8 mouse cellular contexts compared by ENCODE assay signal in genomic region chr9:22155614-22156013, GRCm38 (mm10). TPM values are rescaled to one million over a fixed set of nuclear protein-coding genes. Genes with fewer than 3 reads are reported as not detected.
DNase-seq lines count a peak whose midpoint lies in the region; ATAC-seq and TF ChIP-seq lines count a peak whose summit lies in the region.

No protein-coding gene starts in this region.

- H3K9ac ChIP-seq in lung, postnatal 0 days (replicated peaks; ENCODE audit: low read depth): no peak overlapping the region

- TF ChIP-seq CTCF in lung, postnatal 0 days (IDR thresholded peaks at IDR 0.05): peak; percentile 84

- H3K27me3 ChIP-seq in hindbrain, embryonic 10.5 days (ENCODE audit: insufficient read depth, poor library complexity, severe bottlenecking): peaks cover 12% of the 10 kb centered on the region
- H3K27me3 ChIP-seq in lung, postnatal 0 days (replicated peaks; ENCODE audit: insufficient read depth, low read length): no peaks in the 10 kb centered on the region

- no peak; the same call in 1 of the 2 replicates for TF ChIP-seq EP300 in lung, postnatal 0 days (IDR thresholded peaks at IDR 0.05)

- H3K4me3 ChIP-seq in hindbrain, embryonic 10.5 days: peak overlapping the region; percentile 27; the same call in 1 of the 2 replicates
- no peak overlapping the region for H3K4me3 ChIP-seq in lung, postnatal 0 days (ENCODE audit: low read depth, low read length)

- H3K27ac ChIP-seq in hindbrain, embryonic 10.5 days: no peak overlapping the region
- H3K27ac ChIP-seq in lung, postnatal 0 days (ENCODE audit: low read length): no peak overlapping the region

- 31% methylated on average over 10 of the region's 10 CpGs for WGBS in hindbrain, embryonic 10.5 days
- 14% methylated on average over 10 of the region's 10 CpGs for WGBS in lung, postnatal 0 days

- no peaks in the 10 kb centered on the region for H3K9me3 ChIP-seq in hindbrain, embryonic 10.5 days
- 0 out of 2 replicates have a peak, but pooled peaks cover 3% of the 10 kb centered on the region for H3K9me3 ChIP-seq in lung, postnatal 0 days (ENCODE audit: low read length)

- peak; percentile 58 for ATAC-seq in erythroid progenitor cell, adult 5-6 weeks (replicated peaks; ENCODE audit: low FRiP score, poor library complexity, severe bottlenecking)
- ATAC-seq in lung, postnatal 0 days: peak; percentile 20

- H3K4me1 ChIP-seq in hindbrain, embryonic 10.5 days (replicated peaks): peaks cover 21% of the 10 kb centered on the region
- peaks cover 5% of the 10 kb centered on the region; the same call in 1 of the 2 replicates for H3K4me1 ChIP-seq in lung, postnatal 0 days (ENCODE audit: insufficient read depth, low read depth, low read length)

- peaks cover 12% of the 10 kb centered on the region for H3K36me3 ChIP-seq in hindbrain, embryonic 10.5 days
- no peaks in the 10 kb centered on the region for H3K36me3 ChIP-seq in lung, postnatal 0 days (ENCODE audit: insufficient read depth, low read length)

- peak; percentile 87 for DNase-seq in ES-CJ7 (ENCODE audit: low read depth, low spot score)
- peak; percentile 88 for DNase-seq in brain, adult 2 months (ENCODE audit: low read depth, low spot score)
- peak; percentile 53 for DNase-seq in hindbrain, embryonic 10.5 days (ENCODE audit: low spot score)
- peak; percentile 65 for DNase-seq in layer of hippocampus, adult 9-10 months (ENCODE audit: low spot score)
- DNase-seq in lung, postnatal 0 days (ENCODE audit: low spot score): peak; percentile 81
- DNase-seq in retina, postnatal 1 day: peak; percentile 80
- peak; percentile 67 to 69 for DNase-seq in thymus, postnatal 36 days

- peak overlapping the region; percentile 25; the same call in 1 of the 2 replicates for H3K4me2 ChIP-seq in lung, postnatal 0 days (replicated peaks; ENCODE audit: low read depth, low read length)

RNA-seq across cellular contexts. Expression of gene Pigyl, which starts 1.0 kb away (rescaled TPM):
- total RNA-seq in erythroid progenitor cell, adult 5-6 weeks (2015; ENCODE audit: low replicate concordance): 2.9 and 29.9 TPM in 2 replicates
- total RNA-seq in erythroid progenitor cell, adult 5-6 weeks (2017; ENCODE audit: low replicate concordance): 6.8 and 29.6 TPM in 2 replicates
- polyA plus RNA-seq in hindbrain, embryonic 10.5 days (2016; fragmentation: Nextera tagmentation; extraction: Ambion mirVana): 55.6 and 68.3 TPM in 2 replicates
- polyA plus RNA-seq in lung, postnatal 0 days (2015; fragmentation: Nextera tagmentation; extraction: Ambion mirVana): 100 and 112 TPM in 2 replicates

RNA-seq across cellular contexts. Expression of gene Acp5, which starts 20.1 kb away (rescaled TPM):
- total RNA-seq in erythroid progenitor cell, adult 5-6 weeks (2015; ENCODE audit: low replicate concordance): 98.5 and 142 TPM in 2 replicates
- total RNA-seq in erythroid progenitor cell, adult 5-6 weeks (2017; ENCODE audit: low replicate concordance): 95.8 and 125 TPM in 2 replicates
- polyA plus RNA-seq in hindbrain, embryonic 10.5 days (2016; fragmentation: Nextera tagmentation; extraction: Ambion mirVana): 20.9 and 23.7 TPM in 2 replicates
- 8.9 and 9.1 TPM in 2 replicates for polyA plus RNA-seq in lung, postnatal 0 days (2015; fragmentation: Nextera tagmentation; extraction: Ambion mirVana)

RNA-seq across cellular contexts. Expression of gene Zfp872, which starts 32.3 kb away (rescaled TPM):
- not detected in 2 replicates for total RNA-seq in erythroid progenitor cell, adult 5-6 weeks (2015; ENCODE audit: low replicate concordance)
- total RNA-seq in erythroid progenitor cell, adult 5-6 weeks (2017; ENCODE audit: low replicate concordance): not detected in 2 replicates
- polyA plus RNA-seq in hindbrain, embryonic 10.5 days (2016; fragmentation: Nextera tagmentation; extraction: Ambion mirVana): 0.11 TPM in 1 of 2 replicates, not detected in the other
- 0.49 and 1.0 TPM in 2 replicates for polyA plus RNA-seq in lung, postnatal 0 days (2015; fragmentation: Nextera tagmentation; extraction: Ambion mirVana)

RNA-seq across cellular contexts. Expression of gene Elof1, which starts 38.6 kb away (rescaled TPM):
- 70.8 and 101 TPM in 2 replicates for total RNA-seq in erythroid progenitor cell, adult 5-6 weeks (2015; ENCODE audit: low replicate concordance)
- 21.3 and 26.2 TPM in 2 replicates for total RNA-seq in erythroid progenitor cell, adult 5-6 weeks (2017; ENCODE audit: low replicate concordance)
- 250 and 261 TPM in 2 replicates for polyA plus RNA-seq in hindbrain, embryonic 10.5 days (2016; fragmentation: Nextera tagmentation; extraction: Ambion mirVana)
- 188 and 191 TPM in 2 replicates for polyA plus RNA-seq in lung, postnatal 0 days (2015; fragmentation: Nextera tagmentation; extraction: Ambion mirVana)

RNA-seq across cellular contexts. Expression of gene Cnn1, which starts 56.6 kb away (rescaled TPM):
- total RNA-seq in erythroid progenitor cell, adult 5-6 weeks (2015; ENCODE audit: low replicate concordance): not detected in 2 replicates
- not detected in 2 replicates for total RNA-seq in erythroid progenitor cell, adult 5-6 weeks (2017; ENCODE audit: low replicate concordance)
- 2.4 TPM in 2 replicates for polyA plus RNA-seq in hindbrain, embryonic 10.5 days (2016; fragmentation: Nextera tagmentation; extraction: Ambion mirVana)
- polyA plus RNA-seq in lung, postnatal 0 days (2015; fragmentation: Nextera tagmentation; extraction: Ambion mirVana): 43.7 and 64.8 TPM in 2 replicates
